Mouse (Mus musculus) c-Kit-positive CD71-positive TER-119-negative erythroid progenitor cells, embryonic 14.5 days (primary cell): ENCODE data around the gene Tuba1a.

ENCODE experiments used
- DNase-seq: peaks from one replicate; pipeline ENCODE4 v3.0.0-alpha.2; 2013; ENCODE audit warnings: low read depth

The Tuba1a gene

GRCm38 (mm10) chr15:98953401-98954356, at the start of gene Tuba1a, which contains the start of gene Gm49450:
TSS of gene Tuba1a (minus strand) at chr15:98953703.
TSS of gene Gm49450 (minus strand) at chr15:98953551.
- DNase-seq: peak; percentile 48

DNA sequence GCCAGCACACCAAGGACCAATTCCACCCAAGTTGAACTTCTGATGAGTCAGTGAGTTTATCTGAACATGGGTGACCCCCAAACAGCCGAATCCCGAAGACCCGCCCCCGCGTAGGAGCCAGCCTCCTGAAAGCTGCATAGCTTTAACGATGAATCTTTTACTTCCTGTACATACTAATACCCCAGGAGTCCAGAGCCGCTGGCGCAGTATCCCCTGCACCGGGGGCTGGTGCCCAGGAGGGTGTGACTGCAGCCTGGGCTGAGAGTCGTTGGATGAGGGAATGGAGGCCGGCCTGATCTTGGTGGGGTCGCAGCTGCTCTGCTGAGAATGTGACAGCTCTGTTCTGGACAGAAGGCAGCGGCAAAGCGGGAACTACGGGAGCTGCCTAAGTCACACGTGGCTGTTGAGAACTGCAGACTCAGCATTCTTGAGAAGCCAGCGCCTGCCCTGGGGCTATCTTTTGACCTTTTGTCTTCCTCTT, 48.0 kb upstream of the Tuba1a start:
- DNase-seq: no peak

- peak; percentile 66 for DNase-seq
Measured at GRCm38 (mm10) chr15:99000535-99001283, 47.2 kb upstream of the Tuba1a start.

GRCm38 (mm10) chr15:98998775-98999157, 45.3 kb upstream of the Tuba1a start:
- DNase-seq: no peak

DNA sequence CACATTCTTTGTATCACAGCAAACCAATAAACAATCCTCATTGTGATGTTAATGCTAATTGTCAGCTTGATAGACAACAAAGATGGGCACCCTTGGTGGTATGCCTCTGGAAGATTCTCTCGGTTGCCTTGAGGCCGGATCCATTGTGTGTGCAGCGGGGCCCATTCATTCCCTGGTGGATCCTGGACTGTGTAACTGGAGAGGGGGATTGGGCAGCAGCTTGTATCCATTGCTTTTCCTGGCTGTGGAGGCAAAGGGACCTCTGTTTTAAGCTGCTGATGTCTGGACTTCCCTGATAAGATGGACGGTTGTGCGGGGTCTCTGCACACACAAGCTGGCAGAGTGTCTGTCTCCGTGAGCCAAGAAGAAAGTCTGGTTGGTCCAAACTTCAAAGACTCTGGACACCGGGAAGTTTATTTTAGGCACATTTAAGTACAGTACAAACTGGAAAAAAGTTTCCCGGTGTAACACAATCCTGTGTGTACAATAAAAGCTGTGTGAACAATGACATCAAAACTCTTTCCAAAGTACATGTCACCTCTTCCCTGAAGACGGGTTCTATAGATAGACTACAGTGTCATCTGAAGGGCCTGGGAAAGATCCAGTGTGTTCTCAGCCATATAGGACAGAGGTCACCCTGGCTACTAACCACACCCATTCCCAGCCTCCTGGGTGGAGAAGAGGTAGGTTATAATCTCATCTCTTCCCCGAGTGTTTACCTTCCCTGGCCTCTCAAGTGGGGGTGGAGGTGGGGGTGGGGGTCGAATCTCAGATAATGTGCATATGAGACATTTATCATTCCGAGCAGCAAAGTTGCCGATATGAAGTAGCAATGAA, 44.7 kb upstream of the Tuba1a start:
- DNase-seq: no peak

- DNase-seq: no peak
Measured at GRCm38 (mm10) chr15:98996840-98997239, 43.3 kb upstream of the Tuba1a start.

- no peak for DNase-seq
Measured at GRCm38 (mm10) chr15:98994957-98995520, 41.5 kb upstream of the Tuba1a start.

GRCm38 (mm10) chr15:98993865-98994264, 40.4 kb upstream of the Tuba1a start:
- DNase-seq: peak; percentile 89

GRCm38 (mm10) chr15:98993093-98993793, 39.7 kb upstream of the Tuba1a start:
- peak; percentile 87 for DNase-seq

- no peak for DNase-seq
Measured at GRCm38 (mm10) chr15:98992086-98992912, 38.8 kb upstream of the Tuba1a start.

DNA sequence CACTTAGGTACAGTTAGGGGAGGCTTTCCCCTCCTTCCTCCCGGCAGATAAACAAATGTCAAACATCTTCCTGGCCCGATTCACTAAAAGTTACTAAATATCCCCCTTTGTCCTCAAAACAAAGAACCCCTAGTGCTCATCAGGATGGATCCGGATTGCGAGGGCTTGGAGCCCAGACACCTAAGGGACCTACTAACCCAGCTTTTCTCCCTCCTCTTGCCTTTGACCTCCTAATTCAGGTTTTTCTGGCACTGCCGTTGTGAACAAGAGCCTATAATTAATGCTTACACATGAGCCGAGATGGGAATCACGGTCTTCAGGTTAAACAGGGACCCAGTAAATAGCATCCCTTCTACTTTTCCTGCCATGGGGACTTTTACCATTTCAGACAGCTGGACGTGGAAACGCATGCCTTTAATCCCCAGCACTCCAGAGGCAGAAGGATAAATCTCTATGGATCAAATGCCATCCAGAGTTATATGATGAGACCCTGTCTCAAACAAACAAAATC, 38.1 kb upstream of the Tuba1a start:
- DNase-seq: no peak

- no peak for DNase-seq
Measured at GRCm38 (mm10) chr15:98990669-98991539, 37.4 kb upstream of the Tuba1a start.

GRCm38 (mm10) chr15:98989701-98990430, 36.4 kb upstream of the Tuba1a start:
- no peak for DNase-seq

- DNase-seq: no peak
Measured at GRCm38 (mm10) chr15:98988787-98989186, 35.3 kb upstream of the Tuba1a start.

DNA sequence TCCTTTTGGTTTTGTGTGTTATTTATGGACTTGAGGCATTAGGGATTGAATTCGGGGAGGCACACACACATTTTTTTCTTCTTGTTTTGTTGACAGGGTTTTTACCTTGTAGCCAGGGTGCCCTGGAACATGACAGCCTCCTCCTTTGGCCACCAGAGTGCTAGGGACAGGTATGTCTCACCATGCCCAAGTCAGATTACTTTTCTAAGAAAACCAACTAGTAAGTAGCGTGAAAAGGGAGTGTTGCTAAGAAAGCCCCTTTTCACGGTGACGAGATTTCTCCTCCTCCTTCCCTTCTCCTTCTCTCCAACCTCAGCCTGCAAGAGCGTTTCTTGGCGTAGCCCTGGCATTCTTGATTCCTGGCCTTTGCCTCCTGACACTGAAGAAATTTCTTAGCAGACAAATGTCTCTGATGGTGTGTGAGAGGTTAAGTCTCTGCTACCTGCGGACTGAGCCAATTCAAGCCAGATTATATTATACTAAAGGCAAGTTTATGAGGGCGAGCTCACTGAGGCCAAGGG, 34.2 kb upstream of the Tuba1a start:
- DNase-seq: no peak

DNA sequence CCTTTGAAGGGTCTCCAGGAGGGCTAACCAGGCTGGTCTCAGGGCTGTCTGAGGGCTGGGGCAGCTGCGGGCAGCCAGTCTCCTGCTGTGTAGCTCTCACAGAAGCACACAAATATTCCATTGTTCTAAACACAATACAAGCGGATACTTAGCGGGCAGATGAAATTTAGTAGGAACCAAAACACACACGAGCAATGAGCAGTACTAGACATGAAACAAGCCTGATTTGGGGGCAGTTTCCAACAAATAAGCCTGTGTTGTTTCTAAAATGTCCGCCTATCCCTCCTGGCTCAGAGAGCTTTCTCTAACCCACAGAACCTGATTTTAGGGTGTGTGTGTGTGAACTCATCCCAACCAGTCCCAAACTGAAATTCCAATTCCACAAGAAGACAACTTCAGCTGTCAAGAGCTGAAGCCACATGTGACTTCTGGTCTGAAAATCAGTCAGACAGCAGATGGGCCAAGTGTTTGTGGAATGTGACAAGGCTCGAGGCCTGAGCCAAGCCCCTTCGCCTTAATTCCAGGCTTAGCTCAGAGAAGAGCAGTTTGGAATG, 33.7 kb upstream of the Tuba1a start:
- no peak for DNase-seq

DNA sequence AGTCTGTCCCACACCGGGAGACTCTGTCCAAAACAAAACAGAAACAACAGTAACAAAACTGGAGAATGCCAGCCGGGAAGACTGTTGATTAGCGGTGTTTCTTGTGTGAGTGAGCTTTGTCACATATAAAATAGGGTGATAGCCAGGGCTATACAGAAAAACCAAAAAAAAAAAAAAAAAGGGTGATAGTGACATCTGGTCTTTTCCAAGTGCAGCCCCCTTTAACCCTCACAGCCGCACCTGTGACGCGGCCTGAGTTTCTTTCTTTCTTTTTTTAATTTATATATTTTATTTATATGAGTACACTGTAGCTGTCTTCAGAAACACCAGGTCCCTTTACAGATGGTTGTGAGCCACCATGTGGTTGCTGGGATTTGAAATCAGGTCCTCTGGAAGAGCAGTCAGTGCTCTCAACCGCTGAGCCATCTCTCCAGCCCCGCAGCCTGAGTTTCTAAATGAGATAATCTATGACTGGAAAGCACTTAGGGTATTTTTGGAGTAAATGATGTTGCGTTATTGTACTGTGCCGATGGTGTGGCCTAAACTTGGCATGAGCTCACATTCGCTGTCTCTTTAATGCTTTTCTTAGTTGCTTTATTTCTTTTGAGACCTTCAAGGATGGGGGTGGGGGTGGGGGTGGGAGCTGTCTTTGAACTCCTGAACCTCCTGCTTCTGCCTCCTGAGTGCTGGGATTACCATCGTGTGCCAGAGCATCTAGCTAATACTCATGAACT, 32.6 kb upstream of the Tuba1a start:
- no peak for DNase-seq
